Mouse (Mus musculus) embryo, embryonic 9.5 days (tissue): ENCODE measurements around the gene Prdm16.

Experiments
- DNase-seq: peaks from one replicate; pipeline ENCODE4 v3.0.0-alpha.2; 2017; ENCODE audit errors: extremely low spot score

The Prdm16 gene

GRCm38 (mm10) chr4:154424681-154425080 lies 212.0 kb downstream of the Prdm16 start:
- no peak for DNase-seq

GRCm38 (mm10) chr4:154422431-154422913 lies 214.2 kb downstream of the Prdm16 start:
- peak; percentile 64 for DNase-seq

DNA sequence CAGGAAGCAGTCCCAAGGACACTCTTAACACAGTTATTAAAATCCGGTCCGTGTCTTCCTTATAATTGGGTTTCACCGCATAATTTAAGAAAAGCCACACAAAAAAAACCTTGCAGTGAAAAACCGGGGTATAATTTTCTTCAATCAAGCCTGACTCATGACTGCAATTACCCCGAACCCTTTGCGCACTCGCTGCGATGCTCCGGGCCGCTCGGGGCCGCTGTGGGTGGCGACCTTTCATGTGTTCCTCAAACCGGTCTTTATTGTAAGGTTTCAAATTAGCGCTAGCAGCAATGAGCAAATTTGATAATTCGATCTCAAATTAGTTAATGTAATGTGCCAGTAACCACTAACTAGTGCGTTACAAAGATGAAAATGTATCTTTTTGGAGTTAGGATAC lies 215.9 kb downstream of the Prdm16 start:
- DNase-seq: no peak

DNA sequence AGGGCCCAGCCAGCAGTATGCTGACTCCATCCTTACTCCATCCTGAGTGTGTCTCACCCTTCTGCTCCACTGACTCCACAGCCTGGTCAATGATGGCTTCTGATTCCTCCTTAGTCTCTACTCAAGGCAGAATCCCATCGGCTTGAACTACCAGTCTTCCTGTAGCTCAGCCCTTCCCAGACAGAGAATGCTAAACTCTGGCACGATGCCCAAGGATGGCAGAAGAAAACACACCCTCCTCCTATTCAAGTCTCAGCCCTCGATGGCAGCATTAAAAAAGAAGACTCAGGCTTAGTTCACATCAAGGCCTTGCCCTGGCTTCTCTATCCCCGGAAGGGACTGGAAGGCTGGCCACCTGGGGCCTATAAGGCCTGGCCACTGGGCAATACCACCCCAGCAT lies 216.9 kb downstream of the Prdm16 start:
- no peak for DNase-seq

GRCm38 (mm10) chr4:154418993-154419392 lies 217.7 kb downstream of the Prdm16 start:
- no peak for DNase-seq

GRCm38 (mm10) chr4:154418327-154418744 lies 218.3 kb downstream of the Prdm16 start:
- no peak for DNase-seq

- no peak for DNase-seq
These were observed 219.9 kb downstream of the Prdm16 start for GRCm38 (mm10) chr4:154416728-154417127.

DNA sequence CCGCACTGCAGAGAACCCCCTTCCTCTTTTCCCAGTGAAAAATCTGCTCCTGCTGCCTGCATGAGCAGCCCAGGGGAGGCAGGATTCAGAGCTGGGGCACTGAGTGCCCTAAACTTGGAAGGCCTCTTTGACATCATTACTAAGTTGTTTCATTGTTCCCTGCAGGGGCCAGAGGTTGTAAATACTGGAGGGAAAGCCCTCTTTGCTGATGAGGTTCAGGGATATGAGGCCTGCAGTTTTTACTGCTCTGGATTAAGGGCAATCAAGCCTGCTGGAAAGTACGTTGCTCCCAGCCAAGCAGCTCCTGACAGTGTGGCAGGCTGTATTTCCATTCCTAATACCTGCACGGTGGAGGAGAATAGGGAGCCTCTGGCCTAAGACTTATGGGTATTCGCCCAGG lies 221.8 kb downstream of the Prdm16 start:
- no peak for DNase-seq

GRCm38 (mm10) chr4:154410559-154410958 lies 226.1 kb downstream of the Prdm16 start:
- DNase-seq: no peak

- DNase-seq: no peak
These were observed 226.8 kb downstream of the Prdm16 start for GRCm38 (mm10) chr4:154409841-154410240.

DNA sequence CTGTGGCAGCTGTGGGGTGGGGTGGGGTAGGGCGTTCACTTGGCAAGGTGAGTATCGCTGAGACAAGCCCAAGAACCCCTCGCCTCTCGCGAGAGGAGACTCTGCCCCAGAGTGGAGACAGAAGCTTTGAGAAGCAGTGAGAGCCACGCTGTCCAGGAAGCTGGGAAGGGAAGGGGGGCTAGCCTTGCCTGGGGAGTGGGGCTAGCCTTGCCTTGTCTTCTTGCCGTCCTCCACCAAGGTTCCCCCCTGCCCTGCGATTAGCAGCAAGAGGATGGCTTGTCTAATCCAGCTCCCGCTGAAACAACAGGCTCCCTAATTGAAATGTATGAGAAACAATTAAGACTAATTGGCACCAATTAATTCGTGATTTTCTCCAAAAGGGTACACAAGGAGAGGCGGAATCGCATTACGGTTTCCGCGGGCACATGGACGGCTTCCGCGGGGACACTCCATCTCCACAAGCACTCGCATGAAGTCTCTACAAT lies 227.4 kb downstream of the Prdm16 start:
- DNase-seq: no peak

- no peak for DNase-seq
These were observed 233.7 kb downstream of the Prdm16 start for GRCm38 (mm10) chr4:154402948-154403347.

DNA sequence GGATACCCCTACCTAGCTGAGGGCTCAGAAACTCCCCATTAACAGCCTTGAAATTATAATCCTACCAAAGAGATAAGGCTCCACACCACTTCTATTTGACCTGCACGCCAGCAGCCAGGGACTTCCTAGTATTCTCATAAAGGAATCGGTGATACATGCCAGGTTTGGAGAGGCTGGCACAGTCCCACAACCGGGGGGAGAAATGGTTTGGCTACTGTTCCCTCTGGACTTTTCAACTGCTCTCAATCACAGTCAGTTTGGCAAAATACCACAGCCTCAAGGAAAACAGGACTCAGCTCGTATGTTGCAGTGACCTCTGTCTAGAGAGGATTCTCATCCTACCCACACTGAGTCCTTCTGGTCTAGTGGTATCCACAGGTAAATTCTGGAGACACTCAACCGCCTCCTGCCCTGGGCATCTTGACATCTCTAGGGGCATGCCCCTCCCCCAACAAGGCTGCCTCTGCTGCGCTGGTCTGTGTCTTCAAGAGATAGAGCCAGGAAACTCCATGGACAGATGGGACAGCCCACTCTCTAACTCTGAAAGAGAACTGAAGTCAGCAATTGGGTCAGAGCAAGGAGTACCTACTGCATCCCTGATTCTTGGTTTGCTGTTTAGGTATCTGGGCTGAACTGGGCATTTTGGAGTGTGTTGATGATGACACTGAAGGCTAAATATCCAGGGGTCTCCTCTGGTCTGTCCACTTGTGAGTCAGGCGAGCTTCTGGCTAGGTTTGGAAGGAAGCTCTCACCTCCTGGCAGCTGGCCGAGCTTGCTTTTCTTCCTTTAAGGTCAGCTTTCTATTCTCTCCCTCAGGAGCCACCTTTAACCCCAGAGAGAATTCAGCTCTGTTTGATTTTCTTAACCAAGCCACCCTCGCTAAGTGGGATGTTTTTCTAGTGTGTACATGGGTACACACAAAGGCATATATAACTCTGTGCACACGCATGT lies 234.4 kb downstream of the Prdm16 start:
- no peak for DNase-seq

DNA sequence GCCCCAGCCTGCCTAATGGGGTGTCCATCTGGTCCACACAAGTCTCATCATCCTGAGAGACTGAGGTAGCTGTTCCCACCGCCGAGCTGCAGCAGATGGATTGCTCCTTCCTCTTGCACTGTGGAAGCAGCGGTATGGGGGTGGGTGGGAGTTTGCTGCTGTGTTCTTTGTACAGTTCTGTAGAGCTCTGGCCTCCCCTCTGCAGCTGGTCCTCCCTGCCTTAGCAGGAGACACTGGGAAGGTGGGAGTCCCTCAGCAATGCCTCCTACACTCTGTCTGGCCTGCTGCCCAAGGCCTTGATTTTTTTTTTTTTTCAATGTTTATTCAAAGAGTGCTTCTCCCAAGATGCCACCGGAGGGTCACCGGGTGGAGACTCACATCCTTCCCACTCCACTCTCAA lies 235.3 kb downstream of the Prdm16 start:
- no peak for DNase-seq

DNA sequence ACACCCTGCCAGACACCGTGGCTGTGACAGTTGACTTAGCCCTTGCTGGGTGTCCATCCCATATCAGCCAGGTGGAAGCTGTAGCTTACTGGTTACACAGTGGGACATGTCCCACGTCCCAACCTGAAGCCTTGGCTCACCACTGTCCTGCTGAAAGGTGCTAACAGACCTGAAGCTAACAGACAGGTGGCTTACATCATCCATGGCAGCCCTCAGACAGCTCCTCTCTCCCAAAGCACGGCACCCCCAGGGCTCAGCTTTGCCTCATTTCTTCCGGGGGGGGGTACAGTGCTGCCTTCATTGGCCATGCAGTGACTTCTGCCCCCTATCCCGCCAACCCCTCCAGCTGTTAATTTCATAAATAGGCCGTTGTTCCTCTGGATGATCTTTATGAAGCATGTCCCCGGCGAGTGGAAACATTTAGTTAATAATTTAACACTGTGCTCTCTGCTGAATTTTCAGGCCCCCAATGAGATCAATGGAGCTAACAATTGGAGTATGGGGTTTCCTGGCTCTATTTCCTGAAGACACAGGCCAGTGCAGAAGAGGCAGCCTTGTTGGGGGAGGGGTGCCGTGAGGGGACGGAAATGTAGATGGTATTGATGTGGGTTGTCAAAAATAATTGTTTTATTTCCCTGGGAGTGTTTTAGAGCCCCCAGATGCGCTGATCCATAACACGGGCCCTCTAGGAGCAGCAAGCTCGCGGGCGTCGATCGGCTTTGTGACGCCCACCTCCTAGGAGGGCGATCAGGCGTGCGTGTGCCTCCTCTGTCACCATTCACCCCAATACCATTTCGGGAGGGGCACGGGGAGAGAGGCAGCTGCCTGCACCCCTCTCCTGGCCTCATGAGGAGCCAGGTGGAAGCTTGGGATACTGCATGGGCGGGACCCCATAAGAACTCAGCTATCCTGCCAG lies 236.2 kb downstream of the Prdm16 start:
- no peak for DNase-seq

DNA sequence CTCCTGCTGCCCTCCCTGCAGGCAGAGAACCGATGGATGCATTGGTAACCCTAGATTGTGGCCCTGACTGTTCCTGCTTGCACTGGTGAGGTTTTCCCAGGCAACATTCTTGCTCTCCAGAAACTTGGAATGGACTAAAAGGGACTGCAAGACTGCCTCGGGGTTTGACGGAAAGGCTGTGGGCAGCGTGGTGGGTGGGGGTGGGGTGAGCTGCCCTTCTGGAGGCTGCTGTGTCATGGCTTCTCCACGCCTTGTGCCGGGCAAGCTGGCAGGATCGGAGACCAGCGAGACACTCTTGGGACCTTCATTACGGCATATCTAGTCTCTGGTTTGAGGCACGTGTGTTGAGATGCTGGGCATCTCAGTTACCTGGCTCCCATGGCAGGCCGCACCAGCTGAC lies 237.0 kb downstream of the Prdm16 start:
- no peak for DNase-seq

DNA sequence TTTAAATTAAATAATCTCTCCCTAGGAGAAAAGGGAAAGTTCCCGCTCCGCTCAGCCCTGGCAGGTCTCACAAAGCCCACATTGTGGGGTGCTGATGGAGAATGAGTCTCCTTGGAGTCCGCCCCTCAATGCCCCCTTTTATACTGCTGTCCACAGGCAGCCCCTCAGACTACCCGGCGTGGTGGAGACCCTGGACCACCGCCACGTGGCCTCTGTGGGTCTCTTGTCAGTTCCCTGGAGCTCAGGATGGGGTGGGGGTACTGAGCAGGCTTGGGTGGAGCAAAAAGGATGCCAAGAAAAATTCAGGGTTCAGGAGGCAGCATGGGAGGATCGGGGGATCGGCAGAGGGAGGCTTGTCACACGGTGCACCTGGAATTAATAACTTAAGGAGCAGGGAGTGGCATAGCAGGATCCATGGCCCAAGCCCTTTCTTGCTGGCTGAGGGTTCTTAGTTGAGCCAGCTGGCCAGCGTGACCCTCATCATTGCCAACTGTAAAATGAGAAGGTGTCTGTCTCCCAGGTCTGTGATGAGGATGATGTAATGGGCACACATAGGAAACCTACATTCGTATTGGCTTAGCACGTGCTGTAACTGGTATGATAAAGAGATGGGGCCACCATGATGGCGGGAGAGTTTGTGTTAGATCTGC lies 239.9 kb downstream of the Prdm16 start:
- no peak for DNase-seq

DNA sequence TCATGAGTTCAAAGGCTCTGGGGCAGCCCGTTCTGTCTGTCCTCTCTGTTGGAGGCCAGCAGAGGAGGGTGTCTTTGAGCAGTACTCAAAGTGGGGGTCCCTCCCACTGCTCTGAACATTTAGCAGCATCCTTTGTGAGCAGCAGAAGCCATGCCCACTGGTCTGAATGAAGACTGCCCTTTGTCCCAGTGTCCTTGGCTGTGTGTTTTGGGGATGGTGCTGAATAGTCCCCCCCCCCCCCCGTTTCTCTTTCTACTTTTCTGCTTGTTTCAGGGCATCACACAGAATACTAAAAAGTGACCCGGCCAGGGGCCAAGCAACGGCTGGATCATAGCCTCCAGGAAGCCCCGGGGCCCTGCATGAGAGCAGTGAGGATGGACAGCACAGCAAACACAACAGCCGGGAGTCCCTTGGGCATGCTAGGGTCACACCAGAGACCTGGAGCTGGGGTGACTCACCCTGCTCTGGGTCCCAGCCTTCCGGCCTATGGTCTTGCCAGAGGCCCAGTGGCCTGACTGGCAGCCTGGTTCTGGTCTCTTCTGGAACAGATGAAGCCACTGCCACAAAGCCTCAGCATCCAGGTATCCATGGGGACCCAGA lies 242.4 kb downstream of the Prdm16 start:
- DNase-seq: no peak

DNA sequence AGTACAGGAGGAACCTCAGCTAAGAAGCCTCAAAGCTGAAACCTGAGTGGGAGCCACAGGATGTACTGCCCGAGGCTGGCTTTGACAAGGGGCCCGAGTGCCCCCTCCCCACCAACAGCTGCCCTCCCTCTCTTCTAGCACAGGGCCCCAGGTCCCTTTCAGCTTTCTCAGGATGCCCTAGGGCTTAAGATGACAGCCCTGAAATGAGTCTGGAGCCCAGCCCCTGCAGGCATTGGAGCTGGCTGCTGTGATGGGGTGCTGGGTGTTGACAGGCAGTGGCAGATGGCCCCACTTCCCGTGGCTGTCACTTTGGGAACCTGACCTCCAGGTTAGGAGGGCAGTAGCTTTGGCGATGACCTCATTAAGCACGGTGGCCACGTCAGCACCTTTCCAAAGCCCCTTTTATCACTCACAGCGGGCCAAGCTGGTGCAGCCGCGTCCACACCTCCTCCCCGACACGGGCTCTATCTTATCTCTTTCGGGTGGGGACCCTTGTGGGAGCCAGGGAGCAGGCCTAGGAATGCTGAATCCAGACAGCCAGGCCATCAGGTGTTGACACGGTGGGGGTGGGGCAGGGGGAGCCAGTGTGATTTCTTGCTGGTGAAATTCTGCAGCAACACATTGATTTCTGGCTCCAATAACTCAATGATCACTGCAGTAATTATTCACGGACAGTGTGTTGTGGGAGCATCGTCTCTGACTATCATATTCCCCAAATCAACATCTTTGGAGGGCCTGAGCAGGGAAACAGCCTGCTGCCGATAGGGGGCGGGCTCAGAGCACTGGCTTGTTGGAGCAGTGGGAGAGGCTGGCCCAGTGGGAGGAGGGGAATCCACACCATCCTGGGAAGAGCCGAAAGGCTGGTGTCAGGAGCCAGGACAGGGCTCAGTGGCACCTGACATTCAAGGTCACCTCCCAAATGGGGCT lies 243.2 kb downstream of the Prdm16 start:
- peak; percentile 73 for DNase-seq

- no peak for DNase-seq
These were observed 244.0 kb downstream of the Prdm16 start for GRCm38 (mm10) chr4:154392641-154393040.
